Mouse (Mus musculus) thymus, adult 2 months (tissue): ENCODE data around the gene Majin.

Source experiments
- CTCF ChIP-seq: fragments of 200-500 bp; IDR thresholded peaks from 2 replicates; pipeline ENCODE4 v1.5.1; 2012; ENCODE audit warnings: mild to moderate bottlenecking, control low read depth, low read length, moderate library complexity, borderline replicate concordance; ENCODE audit not compliant: control insufficient read depth, poor library complexity, insufficient read depth; ENCODE audit errors: extremely low read depth
- POLR2A ChIP-seq: fragments of 200-500 bp; IDR thresholded peaks from 2 replicates; pipeline ENCODE4 v1.6.1; 2012; ENCODE audit warnings: mild to moderate bottlenecking, low read length, control low read depth, moderate library complexity; ENCODE audit not compliant: control insufficient read depth, poor library complexity, insufficient read depth; ENCODE audit errors: extremely low read depth

GRCm38 (mm10) chr19:6236053-6236441, 51.9 kb downstream of the Majin start:
- TF ChIP-seq CTCF (no peak), POLR2A (no peak)
